Mouse (Mus musculus): ENCODE measurements around the gene Xpr1. TPM values are rescaled to one million over a fixed set of nuclear protein-coding genes. Genes with fewer than 3 reads are reported as not detected.

Gene Xpr1
- polyA plus RNA-seq, 1 experiment from 2014 or later = 57.4 TPM

DNA sequence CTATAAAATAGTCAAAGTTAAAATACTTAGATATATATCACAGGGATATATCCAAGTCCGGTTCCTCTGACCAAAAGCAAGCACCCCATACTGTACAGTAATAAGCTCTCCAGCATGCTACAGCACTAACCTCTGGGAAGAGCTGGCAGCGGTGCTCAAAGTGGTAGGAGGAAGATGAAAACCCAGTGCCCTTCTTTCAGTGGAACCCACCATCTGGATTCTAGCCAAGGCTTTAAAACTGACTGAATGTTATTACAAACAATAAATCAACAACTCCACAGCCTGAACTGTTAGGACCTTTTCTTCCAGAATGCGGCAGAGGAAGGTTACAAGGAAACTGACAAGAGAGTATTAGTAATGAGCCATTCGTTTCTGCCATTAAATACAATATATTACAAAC is 1.8 kb downstream of the Xpr1 start:
- peak overlapping the region; percentile 80 for H3K27ac ChIP-seq (ENCODE audit: low read length)
- H3K4me1 ChIP-seq (ENCODE audit: control insufficient read depth, insufficient read depth, low read length) = peaks cover 12% of the 10 kb centered on the region
- no peaks in the 10 kb centered on the region for H3K27me3 ChIP-seq (ENCODE audit: control insufficient read depth, insufficient read depth, low read depth, low read length)
- H3K9me3 ChIP-seq (replicated peaks; ENCODE audit: control insufficient read depth, low read length, poor library complexity, severe bottlenecking) = no peaks in the 10 kb centered on the region
- ATAC-seq = no peak
- peak overlapping the region; percentile 71 for H3K4me2 ChIP-seq (ENCODE audit: low read length)
- WGBS = 34% methylated on average over 4 of the region's 4 CpGs
- peak overlapping the region; percentile 61 for H3K9ac ChIP-seq (ENCODE audit: low read depth, low read length)
- H3K4me3 ChIP-seq (ENCODE audit: low read depth, low read length) = peak overlapping the region; percentile 96
- H3K36me3 ChIP-seq (ENCODE audit: control insufficient read depth, insufficient read depth, low read length) = no peaks in the 10 kb centered on the region

DNA sequence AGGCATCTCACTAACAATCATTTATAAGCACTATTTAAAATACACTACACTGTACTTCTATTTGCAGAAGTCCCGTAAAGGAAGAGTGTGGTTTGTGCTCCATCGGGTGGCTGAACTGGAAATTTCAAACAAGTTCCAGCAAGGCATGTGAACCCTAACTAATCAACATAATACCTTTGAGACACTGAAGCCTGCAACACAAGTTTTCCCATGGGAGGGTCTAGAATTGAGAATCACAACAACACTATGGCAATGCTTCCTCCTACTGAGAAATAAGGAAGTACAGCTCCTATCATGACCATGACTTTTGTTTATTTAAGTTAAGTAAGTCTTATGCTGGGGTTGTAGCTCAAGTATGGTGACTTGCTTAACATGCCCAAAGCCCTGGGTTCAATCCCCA is 4.5 kb downstream of the Xpr1 start:
- H3K4me2 ChIP-seq (ENCODE audit: low read length) = no peak overlapping the region
- H3K36me3 ChIP-seq (ENCODE audit: control insufficient read depth, insufficient read depth, low read length) = no peaks in the 10 kb centered on the region
- no peak overlapping the region for H3K9ac ChIP-seq (ENCODE audit: low read depth, low read length)
- ATAC-seq = no peak
- 81% methylated on average over 2 of the region's 2 CpGs for WGBS
- no peaks in the 10 kb centered on the region for H3K9me3 ChIP-seq (replicated peaks; ENCODE audit: control insufficient read depth, low read length, poor library complexity, severe bottlenecking)
- no peak overlapping the region for H3K4me3 ChIP-seq (ENCODE audit: low read depth, low read length)
- peaks cover 12% of the 10 kb centered on the region for H3K4me1 ChIP-seq (ENCODE audit: control insufficient read depth, insufficient read depth, low read length)
- H3K27ac ChIP-seq (ENCODE audit: low read length) = no peak overlapping the region
- no peaks in the 10 kb centered on the region for H3K27me3 ChIP-seq (ENCODE audit: control insufficient read depth, insufficient read depth, low read depth, low read length)

DNA sequence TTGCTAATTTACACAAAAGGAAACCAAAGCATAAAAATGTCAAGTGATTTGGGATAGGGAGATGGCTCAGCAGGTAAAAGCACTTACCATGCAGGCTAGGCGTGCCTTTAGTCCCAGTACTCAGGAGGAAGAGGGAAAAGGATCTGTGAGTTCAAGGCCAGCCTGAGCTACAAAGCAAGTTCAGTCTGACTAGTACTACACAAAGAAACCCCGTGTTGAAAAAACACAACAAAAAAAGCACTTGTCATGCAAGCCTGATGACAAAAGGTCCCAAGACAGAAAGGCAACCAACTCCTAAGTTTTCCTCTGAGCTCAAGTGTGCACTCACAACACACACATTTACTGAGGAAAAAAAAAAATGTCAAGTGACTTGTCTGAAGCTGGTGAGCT is 8.6 kb downstream of the Xpr1 start:
- Histone ChIP-seq H3K4me2 (ENCODE audit: low read length) (no peak overlapping the region), H3K9me3 (replicated peaks; ENCODE audit: control insufficient read depth, low read length, poor library complexity, severe bottlenecking) (no peaks in the 10 kb centered on the region), H3K4me1 (ENCODE audit: control insufficient read depth, insufficient read depth, low read length) (peaks cover 11% of the 10 kb centered on the region), H3K27ac (ENCODE audit: low read length) (no peak overlapping the region), H3K9ac (ENCODE audit: low read depth, low read length) (no peak overlapping the region), H3K27me3 (ENCODE audit: control insufficient read depth, insufficient read depth, low read depth, low read length) (no peaks in the 10 kb centered on the region), H3K4me3 (ENCODE audit: low read depth, low read length) (no peak overlapping the region), H3K36me3 (ENCODE audit: control insufficient read depth, insufficient read depth, low read length) (no peaks in the 10 kb centered on the region)
- WGBS = 68% methylated on average over 2 of the region's 2 CpGs
- ATAC-seq = no peak

DNA sequence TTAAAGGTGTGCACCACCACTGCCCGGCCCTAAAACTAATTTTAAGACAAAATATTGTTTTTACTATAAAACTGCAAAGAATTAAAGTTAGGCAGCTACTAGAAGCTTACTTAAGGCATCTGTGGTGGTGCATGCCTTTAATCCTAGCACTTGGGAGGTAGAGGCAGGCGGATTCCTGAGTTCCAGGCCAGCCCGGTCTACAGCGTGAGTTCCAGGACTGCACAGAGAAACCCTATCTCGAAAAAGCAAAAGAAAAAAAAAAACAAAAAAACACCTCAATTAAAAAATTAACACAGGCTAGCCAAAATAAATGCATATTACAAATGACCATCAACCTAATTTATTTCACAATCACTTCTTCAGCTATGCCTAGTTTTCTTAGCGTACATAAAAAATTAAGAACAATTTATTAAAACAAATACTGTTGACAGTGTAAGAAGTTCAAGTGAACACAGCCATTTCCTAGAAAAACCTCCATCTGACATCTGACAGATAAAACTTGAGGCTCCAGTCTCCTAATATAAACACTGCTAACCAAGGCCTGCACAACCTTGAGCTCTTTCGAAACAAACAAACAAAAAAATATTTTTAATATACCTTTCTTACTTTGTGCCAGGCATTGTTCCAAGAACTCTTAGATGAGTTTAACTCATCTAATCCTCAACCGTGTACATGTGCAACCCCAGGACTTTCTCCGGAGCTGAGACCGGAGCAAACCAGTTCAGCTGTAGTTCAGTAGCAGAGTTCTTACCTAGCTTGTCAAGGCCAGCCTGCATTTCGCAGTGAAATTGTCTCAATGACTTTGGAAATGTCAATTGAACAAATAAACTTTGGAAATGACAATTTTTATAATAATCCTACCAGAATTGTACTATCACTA is 9.3 kb downstream of the Xpr1 start:
- Histone ChIP-seq H3K36me3 (ENCODE audit: control insufficient read depth, insufficient read depth, low read length) (no peaks in the 10 kb centered on the region), H3K4me2 (ENCODE audit: low read length) (no peak overlapping the region), H3K4me3 (ENCODE audit: low read depth, low read length) (no peak overlapping the region), H3K27me3 (ENCODE audit: control insufficient read depth, insufficient read depth, low read depth, low read length) (no peaks in the 10 kb centered on the region), H3K27ac (ENCODE audit: low read length) (no peak overlapping the region), H3K9me3 (replicated peaks; ENCODE audit: control insufficient read depth, low read length, poor library complexity, severe bottlenecking) (no peaks in the 10 kb centered on the region), H3K9ac (ENCODE audit: low read depth, low read length) (no peak overlapping the region), H3K4me1 (ENCODE audit: control insufficient read depth, insufficient read depth, low read length) (peaks cover 7% of the 10 kb centered on the region; the same call in 1 of the 2 replicates)
- ATAC-seq = no peak
- WGBS = 91% methylated on average over 11 of the region's 11 CpGs

DNA sequence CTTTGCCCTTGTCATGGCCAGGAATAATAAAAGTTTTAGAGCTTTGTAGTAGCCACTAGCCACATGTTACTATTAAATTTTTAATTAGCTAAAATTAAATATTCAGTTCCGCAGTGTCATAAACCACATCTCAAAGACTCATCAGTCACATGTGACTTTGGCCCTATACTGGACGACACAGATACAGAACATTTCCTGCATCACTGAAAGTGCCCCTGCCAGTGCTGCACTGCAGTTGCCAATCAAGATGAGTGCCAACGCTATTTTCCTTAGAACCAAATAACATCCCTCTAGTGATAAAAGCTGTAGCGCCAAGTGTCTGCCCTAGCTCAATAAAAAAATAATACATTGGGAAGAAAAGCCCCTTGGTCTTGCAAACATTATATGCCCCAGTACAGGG is 17.2 kb downstream of the Xpr1 start:
- 69% methylated on average over 4 of the region's 4 CpGs for WGBS
- Histone ChIP-seq H3K4me2 (ENCODE audit: low read length) (no peak overlapping the region), H3K27me3 (ENCODE audit: control insufficient read depth, insufficient read depth, low read depth, low read length) (no peaks in the 10 kb centered on the region), H3K4me1 (ENCODE audit: control insufficient read depth, insufficient read depth, low read length) (0 out of 2 replicates have a peak, but pooled peaks cover 2% of the 10 kb centered on the region), H3K9ac (ENCODE audit: low read depth, low read length) (no peak overlapping the region), H3K4me3 (ENCODE audit: low read depth, low read length) (no peak overlapping the region), H3K9me3 (replicated peaks; ENCODE audit: control insufficient read depth, low read length, poor library complexity, severe bottlenecking) (no peaks in the 10 kb centered on the region), H3K27ac (ENCODE audit: low read length) (no peak overlapping the region), H3K36me3 (ENCODE audit: control insufficient read depth, insufficient read depth, low read length) (no peaks in the 10 kb centered on the region)
- ATAC-seq = no peak

DNA sequence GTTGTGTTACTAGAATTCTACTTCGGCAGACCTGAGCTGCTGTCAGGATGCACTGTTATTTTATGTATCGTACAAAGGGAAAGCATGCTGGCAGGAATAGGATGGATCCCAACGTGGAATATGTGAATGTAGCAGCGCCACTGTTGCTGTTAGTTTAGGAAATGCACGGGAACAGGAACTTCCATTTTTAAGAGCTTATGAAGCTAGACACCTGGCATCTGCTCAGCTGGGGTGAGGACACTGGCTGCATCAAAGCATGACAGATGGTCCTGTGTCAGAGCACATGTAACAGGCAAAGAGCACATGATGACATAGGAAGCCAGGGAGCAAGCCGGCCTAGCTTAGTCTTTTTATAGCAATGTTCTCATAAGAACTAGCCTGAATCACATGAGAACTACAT is 22.4 kb downstream of the Xpr1 start:
- no peak for ATAC-seq
- Histone ChIP-seq H3K27me3 (ENCODE audit: control insufficient read depth, insufficient read depth, low read depth, low read length) (no peaks in the 10 kb centered on the region), H3K27ac (ENCODE audit: low read length) (no peak overlapping the region), H3K9ac (ENCODE audit: low read depth, low read length) (no peak overlapping the region), H3K4me3 (ENCODE audit: low read depth, low read length) (no peak overlapping the region), H3K4me1 (ENCODE audit: control insufficient read depth, insufficient read depth, low read length) (no peaks in the 10 kb centered on the region), H3K36me3 (ENCODE audit: control insufficient read depth, insufficient read depth, low read length) (no peaks in the 10 kb centered on the region; the same call in 1 of the 2 replicates), H3K4me2 (ENCODE audit: low read length) (no peak overlapping the region), H3K9me3 (replicated peaks; ENCODE audit: control insufficient read depth, low read length, poor library complexity, severe bottlenecking) (no peaks in the 10 kb centered on the region)
- 77% methylated on average over 6 of the region's 6 CpGs for WGBS

DNA sequence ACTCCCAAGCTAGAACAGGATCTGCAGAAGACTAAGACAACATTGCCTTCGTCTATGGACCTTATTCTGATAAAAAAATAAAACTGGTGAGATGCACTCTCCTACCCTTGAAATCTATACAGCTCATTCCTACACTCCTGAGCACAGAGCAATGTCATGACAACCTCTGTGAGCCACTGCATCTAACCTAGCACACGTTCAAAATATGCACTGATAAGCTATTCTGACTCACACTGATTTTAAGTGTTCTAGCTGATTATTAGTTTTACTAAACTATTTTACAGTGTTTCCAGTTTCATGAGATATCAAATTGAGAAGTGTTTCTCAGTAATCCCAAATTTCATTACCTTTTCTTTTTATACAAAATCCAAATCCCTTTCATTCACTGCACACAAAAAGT is 23.2 kb downstream of the Xpr1 start:
- Histone ChIP-seq H3K9ac (ENCODE audit: low read depth, low read length) (no peak overlapping the region), H3K36me3 (ENCODE audit: control insufficient read depth, insufficient read depth, low read length) (no peaks in the 10 kb centered on the region; the same call in 1 of the 2 replicates), H3K4me3 (ENCODE audit: low read depth, low read length) (no peak overlapping the region), H3K9me3 (replicated peaks; ENCODE audit: control insufficient read depth, low read length, poor library complexity, severe bottlenecking) (no peaks in the 10 kb centered on the region), H3K27ac (ENCODE audit: low read length) (no peak overlapping the region), H3K4me2 (ENCODE audit: low read length) (no peak overlapping the region), H3K27me3 (ENCODE audit: control insufficient read depth, insufficient read depth, low read depth, low read length) (no peaks in the 10 kb centered on the region), H3K4me1 (ENCODE audit: control insufficient read depth, insufficient read depth, low read length) (peaks cover 4% of the 10 kb centered on the region; the same call in 1 of the 2 replicates)
- 64% methylated on average over 2 of the region's 2 CpGs for WGBS
- ATAC-seq = no peak

DNA sequence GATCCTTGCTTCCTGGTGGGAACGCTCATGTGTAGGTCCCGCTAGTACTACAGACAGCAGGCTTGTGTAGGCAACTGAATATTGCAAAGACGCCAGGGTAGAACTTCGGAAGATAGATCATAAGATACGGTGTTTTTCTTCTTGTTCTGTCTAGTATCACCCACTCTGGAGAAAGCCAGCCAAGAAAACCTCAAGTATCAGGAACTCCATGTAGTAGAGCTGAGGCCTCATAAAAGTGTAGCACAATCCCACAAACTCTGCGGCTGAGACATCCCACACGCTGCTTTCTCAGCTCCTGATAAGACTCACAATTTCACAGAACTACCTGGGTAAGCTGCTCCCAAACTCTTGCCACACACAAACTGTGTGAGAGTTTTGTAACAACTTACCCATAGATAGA is 24.4 kb downstream of the Xpr1 start:
- no peaks in the 10 kb centered on the region for H3K27me3 ChIP-seq (ENCODE audit: control insufficient read depth, insufficient read depth, low read depth, low read length)
- H3K9me3 ChIP-seq (replicated peaks; ENCODE audit: control insufficient read depth, low read length, poor library complexity, severe bottlenecking) = no peaks in the 10 kb centered on the region
- no peak overlapping the region for H3K27ac ChIP-seq (ENCODE audit: low read length)
- H3K9ac ChIP-seq (ENCODE audit: low read depth, low read length) = no peak overlapping the region
- H3K4me3 ChIP-seq (ENCODE audit: low read depth, low read length) = no peak overlapping the region
- peaks cover 9% of the 10 kb centered on the region; the same call in 1 of the 2 replicates for H3K4me1 ChIP-seq (ENCODE audit: control insufficient read depth, insufficient read depth, low read length)
- 95% methylated on average over 7 of the region's 7 CpGs for WGBS
- H3K36me3 ChIP-seq (ENCODE audit: control insufficient read depth, insufficient read depth, low read length) = no peaks in the 10 kb centered on the region; the same call in 1 of the 2 replicates
- no peak for ATAC-seq
- no peak overlapping the region for H3K4me2 ChIP-seq (ENCODE audit: low read length)

DNA sequence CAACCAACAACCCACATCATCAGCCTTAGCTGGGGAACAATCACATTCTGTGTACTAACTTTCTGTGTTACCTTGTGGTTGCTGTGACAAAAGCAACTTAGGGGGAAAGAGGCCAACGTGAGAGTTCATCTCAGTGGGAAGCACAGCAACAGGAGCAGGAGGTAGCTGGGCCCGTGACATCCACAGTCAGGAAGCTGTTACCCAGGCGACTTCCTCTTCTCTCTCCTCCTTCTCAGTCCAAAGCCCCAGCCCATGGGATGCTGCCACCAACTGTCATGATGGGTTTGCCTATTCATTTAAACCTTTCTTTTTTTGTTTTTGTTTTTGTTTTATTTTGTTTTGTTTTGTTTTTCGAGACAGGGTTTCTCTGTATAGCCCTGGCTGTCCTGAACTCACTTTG is 25.7 kb downstream of the Xpr1 start:
- Histone ChIP-seq H3K4me3 (ENCODE audit: low read depth, low read length) (no peak overlapping the region), H3K4me1 (ENCODE audit: control insufficient read depth, insufficient read depth, low read length) (peaks cover 9% of the 10 kb centered on the region; the same call in 1 of the 2 replicates), H3K9ac (ENCODE audit: low read depth, low read length) (no peak overlapping the region), H3K9me3 (replicated peaks; ENCODE audit: control insufficient read depth, low read length, poor library complexity, severe bottlenecking) (no peaks in the 10 kb centered on the region), H3K36me3 (ENCODE audit: control insufficient read depth, insufficient read depth, low read length) (no peaks in the 10 kb centered on the region; the same call in 1 of the 2 replicates), H3K27me3 (ENCODE audit: control insufficient read depth, insufficient read depth, low read depth, low read length) (no peaks in the 10 kb centered on the region), H3K4me2 (ENCODE audit: low read length) (no peak overlapping the region), H3K27ac (ENCODE audit: low read length) (no peak overlapping the region)
- WGBS = 48% methylated on average over 4 of the region's 4 CpGs
- ATAC-seq = no peak

Data from midbrain, embryonic 16.5 days (tissue).